Mouse (Mus musculus) neural tube, embryonic 10.5 days (tissue): ENCODE results near the gene Rnf145.

Experiments used
- DNase-seq: peaks from one replicate; pipeline ENCODE4 v3.0.0-alpha.2; 2017; ENCODE audit warnings: low spot score; ENCODE audit errors: extremely low spot score

Rnf145 gene

DNA sequence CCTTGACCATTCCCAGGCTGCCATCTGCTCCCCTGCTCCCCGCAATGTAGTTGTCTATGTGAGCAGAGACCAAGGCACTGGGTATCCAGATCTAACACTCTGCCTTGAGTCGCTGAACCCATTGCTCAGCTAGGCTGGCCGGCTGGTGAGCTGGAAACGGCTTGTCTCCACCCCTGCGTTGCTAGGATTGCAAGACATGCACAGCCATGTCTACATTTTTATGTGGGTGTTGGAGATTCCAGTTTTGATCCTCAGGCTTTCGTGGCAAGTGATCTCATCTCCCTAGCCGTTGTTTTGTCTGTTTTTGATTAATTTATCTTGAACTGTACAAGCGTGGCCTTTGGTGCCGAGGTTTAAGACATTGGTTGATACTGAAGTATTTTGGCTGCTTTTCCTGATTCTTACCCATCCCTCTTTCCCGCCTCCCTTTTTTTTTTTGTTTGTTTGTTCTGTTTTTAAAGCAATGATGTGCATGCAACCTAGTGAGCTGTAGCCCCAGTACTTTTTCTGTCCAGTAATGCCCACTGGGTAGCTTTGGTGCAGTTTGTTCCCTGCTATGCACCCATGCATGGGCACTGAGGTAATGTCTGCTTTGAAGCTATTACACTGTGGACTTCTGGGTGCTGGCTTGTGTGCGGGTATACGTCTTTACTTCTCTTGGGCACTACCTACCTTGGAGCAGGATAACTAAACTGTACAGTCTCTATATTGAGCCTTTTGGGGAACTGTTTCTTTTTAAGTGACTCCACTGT is 16.4 kb downstream of the Rnf145 start:
- no peak for DNase-seq

DNA sequence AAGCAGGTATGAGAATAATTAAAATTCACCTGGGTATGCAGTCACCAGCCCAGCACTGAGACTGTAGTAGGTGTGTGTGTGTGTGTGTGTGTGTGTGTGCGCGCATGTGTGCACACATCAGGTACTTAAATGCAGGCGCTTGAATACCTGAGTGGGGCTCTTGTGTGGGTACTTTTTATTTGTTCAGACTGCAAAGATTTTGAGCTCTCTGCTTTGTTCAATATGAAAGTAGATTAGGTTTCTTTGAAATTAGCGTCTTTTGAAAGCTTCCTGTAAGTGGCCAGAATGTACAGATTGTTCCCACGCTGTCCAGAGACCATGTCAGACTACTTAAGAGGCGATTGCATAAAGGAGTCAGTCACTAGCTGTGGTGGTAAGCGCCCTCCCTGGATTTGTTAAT is 18.6 kb downstream of the Rnf145 start:
- DNase-seq = no peak

- DNase-seq = no peak
Observed at GRCm38 (mm10) chr11:44538101-44538500, 19.3 kb downstream of the Rnf145 start.

DNA sequence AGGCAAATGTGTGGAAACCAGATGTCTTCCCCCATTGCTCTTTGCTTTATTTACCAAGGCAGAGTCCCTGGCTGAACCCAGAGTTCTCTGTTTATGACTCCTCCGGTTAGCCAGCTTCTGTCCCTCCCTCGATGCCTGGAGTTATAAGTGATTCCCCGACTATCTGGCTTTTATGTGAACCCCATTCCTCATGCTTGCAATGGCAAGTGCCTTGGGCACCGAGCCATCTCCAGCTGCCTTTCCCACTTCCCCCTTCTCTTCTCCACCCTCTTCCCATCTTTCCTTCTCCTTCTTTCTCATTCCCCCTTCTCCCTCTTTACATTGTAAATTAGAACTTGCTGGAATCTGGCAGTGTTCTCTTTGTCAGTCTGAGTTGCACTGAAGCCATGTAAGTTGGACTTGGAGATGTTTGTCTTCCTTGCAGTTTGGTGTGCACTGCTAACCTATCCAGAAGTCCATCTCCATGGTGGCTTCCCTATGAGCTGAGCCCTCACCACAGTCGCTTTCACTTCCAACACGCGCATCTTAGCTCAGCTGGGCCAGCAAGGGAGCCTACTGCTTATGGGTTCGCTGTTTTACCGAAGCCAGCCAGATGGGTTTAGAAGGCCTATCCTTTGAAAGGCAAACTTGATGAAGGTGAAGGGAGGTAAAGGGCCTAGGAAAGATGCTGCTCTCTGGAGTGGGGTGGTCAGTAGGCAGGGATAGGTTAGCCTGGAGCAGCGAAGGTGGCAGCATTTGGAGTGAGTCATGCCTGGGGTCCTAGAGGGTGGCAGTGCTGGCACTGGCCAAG is 19.9 kb downstream of the Rnf145 start:
- no peak for DNase-seq

DNA sequence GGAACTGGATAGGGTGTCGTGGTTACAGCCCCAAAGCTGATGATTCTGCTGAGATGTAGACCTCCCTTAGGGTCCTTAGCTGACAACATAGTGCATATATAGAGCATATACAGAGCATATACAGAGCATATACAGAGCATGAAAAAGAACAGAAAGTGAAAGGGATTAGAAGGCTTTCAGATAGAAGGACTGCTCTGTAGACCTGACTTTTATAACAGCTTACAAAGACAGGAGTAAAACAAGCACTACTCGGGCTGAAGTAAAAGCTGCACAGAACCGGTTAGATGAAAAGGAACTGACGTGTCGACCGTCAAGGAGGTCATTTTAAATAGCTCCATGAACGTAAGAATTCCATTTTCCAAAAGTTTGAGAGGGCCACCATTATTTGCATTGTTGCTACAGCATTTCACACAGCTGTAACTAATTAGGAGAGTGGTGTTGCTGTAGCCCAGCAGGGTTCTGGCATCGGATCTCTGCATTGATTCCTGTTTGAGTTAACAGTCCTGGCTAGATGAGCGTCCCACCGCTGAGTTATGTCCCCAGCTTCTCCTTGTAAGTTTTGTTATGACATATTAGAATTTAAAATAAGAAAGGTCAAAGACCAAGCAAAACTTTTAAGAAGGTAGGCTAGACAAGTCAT is 20.6 kb downstream of the Rnf145 start:
- DNase-seq = no peak

DNA sequence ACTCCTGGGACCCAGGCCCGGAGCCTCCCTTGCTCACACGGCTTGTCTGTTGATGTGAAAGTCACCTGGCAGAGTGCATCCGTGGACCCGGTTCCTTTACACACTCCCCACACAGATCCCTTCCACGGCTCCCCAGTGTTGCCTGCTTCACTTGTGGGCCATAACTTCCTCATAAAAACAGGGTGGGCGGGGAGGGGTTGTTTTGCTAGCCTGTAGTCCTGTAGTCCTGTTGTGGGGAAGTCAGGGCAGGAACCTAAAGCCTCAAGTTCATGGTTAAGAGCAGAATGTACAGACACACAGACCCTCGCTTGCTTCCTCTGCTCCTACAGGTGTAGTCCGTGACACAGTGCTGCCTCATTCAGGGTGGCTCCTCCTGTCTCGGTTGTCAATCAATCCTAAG is 21.5 kb downstream of the Rnf145 start:
- DNase-seq = no peak

DNA sequence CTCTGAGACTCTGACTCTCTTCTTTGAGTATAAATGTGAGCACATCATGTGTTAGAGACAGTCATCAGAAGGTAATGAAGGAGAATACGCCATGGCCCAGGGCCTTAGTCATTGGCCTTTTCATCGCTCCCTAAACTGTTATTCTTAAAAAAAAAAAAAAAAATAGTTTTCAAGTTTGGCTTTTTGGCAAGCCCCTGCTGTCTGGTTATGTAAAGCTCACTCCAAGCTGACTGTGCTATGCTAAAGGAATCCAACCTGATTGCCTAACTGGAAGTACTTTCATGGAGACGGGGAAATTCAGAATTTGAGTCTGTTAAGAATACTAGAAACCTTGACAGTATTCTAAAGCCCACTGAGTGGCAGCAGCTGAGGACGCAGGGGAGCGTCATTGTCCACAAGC is 22.5 kb downstream of the Rnf145 start:
- DNase-seq = no peak

- no peak for DNase-seq
Observed at GRCm38 (mm10) chr11:44541813-44542212, 23.0 kb downstream of the Rnf145 start.

DNA sequence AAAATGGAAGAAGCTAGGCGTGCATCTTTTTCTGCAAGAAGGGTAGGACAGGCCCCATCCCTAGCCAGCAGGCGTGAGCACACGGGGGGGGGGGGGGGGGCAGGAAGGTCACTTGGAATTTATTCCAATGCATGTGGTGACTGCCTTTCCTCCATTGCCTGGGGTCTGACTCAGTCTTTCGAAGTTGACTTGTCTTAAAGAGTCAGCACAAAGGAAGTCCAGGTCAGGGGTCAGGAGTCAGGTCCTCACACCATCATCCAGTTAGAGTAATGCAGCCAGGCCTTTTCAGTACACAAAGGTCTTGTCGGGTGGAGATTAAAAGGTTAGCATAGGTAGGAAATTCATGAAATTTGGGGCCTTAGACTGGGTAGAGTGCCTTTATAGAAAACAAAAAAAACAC is 24.8 kb downstream of the Rnf145 start:
- no peak for DNase-seq

DNA sequence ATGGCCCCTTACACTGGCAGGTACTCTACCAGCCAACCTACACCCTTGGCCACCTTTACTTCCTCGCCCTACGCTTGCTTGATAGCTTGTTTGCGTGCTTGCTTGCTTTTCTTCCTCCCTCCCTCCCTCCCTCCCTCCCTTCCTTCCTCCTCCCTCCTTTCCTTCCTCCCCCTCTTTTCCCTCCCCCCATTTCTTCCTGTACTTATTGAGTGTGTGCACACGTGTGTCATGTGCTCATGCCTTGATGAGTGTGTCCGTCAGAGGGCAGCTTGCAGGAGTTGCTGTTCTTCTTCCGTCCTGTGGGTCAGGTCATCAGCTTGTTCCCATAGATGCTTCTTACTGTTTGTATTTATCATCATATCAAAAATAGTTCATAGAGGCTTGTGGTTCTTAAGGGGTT is 25.2 kb downstream of the Rnf145 start:
- no peak for DNase-seq

- DNase-seq = no peak
Observed at GRCm38 (mm10) chr11:44545181-44545580, 26.4 kb downstream of the Rnf145 start.

GRCm38 (mm10) chr11:44546250-44546649 is 27.5 kb downstream of the Rnf145 start:
- DNase-seq = no peak

- no peak for DNase-seq
Observed at GRCm38 (mm10) chr11:44547651-44548196, 29.0 kb downstream of the Rnf145 start.

- no peak for DNase-seq
Observed at GRCm38 (mm10) chr11:44548816-44549215, 30.1 kb downstream of the Rnf145 start.

DNA sequence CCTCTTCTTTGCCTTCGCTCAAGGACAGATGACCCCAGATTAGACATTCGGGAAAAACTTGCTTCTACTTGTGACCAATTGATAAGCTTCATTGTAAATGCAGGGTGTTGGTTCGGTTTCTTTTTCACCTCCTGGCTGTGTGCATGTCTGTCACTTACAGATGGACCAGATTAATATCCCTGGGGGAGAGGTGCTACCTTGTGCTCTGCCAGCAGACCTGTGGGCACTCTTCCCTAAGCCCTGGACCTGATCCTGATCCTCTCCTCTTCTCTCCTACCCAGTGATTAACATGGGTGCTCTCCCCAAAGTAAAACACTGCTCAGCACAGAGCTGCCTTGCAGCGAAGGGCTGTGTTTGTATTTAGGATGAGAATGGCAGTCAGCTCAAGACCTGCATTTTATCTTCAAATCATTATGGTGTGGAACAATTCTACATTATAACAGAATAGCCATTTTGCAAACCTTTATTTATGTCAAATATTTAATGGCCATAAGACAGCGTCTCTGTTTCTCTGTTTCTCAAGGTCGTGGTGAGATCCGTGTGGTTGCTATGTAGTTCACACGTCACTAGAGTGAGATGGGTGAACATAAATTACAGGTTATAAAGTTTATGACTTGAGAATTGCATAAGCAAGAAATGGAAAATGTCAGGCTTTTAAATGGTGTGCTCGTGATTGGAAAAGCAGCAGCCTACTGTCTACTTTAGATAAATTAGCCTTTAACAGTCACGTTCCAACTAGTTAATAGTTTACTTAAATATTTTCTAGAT is 30.9 kb downstream of the Rnf145 start:
- DNase-seq = no peak

GRCm38 (mm10) chr11:44550996-44551395 is 32.2 kb downstream of the Rnf145 start:
- DNase-seq = no peak

DNA sequence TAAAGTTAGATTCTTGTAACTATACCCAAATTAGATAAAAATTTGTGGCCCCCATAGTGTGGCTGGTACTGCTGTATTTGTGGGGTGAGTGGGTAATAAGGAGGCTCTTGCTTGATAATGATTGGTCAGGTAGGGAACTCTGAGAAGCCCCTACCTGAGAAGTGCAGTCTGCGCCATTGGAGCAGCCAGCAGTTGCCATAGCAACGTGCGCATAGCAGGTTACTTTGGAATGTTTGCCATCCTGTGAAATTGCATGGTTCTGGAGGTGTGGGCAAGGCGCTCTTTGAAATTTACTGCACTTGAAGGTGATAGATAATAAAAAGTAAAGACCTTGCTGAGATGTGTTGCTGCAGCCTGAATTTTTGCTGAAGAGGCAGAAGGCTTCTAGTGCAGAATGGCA is 35.6 kb downstream of the Rnf145 start:
- no peak for DNase-seq

DNA sequence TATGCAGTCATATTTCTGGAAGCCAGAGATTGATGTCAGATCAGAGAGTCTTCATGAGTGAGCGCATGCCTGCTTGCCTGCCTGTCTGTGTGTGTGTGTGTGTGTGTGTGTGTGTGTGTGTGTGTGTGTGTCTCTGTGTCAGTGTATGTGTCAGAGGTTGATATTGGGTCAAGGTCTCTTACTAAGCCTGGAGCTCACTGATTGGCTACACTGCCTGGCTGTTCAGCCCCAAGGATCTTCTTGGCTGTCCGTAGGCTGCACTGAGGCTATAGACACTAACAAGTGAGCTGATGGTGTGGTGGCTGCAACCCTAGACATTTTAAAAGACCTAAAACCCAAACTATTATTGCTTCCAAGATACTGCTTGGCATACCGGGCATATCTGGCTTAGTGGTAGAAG is 39.8 kb downstream of the Rnf145 start:
- DNase-seq = no peak

GRCm38 (mm10) chr11:44559466-44559865 is 40.7 kb downstream of the Rnf145 start:
- DNase-seq = no peak

DNA sequence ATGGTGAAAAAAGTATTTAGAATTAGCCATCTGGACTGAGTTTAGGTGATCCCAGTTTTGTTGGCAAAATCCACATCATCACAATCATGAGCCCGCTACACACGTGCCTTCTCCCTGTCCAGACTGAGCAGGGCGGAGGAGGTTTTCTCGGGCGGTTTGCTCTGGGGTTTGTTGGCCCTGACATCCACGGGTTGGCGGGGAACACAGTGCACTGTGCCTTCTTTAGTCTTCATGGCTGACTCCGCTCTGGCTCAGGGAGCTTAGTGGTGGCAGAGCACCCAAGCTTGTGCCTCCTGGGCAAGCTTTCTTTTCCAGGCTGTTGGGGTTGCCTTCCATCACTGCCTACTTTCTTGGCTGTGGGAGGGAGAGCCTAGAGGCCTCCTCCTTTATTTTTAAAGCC is 41.6 kb downstream of the Rnf145 start:
- no peak for DNase-seq

DNA sequence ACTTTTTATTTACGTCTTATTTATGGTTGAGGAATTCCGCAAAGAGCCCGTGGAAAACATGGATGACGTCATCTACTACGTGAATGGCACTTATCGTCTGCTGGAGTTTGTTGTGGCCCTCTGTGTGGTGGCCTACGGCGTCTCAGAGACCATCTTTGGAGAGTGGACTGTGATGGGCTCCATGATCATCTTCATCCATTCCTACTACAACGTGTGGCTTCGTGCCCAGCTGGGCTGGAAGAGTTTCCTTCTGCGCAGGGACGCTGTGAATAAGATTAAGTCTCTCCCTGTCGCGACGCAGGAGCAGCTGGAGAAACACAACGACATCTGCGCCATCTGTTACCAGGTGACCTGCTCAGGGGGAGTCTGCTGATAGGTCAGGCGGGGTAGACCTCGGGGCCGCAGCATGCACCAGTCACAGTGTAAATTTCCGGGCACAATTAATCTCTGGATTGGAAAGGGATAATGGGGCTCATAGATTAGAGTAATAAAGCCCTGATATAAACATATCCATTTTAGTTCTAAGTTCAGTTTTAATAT is 42.8 kb downstream of the Rnf145 start:
- DNase-seq = no peak
